Mouse (Mus musculus): ENCODE data around the gene Tmem132b. TPM values are rescaled to one million over a fixed set of nuclear protein-coding genes. Genes with fewer than 3 reads are reported as not detected.

Gene Tmem132b
- polyA plus RNA-seq (2015; fragmentation: Nextera tagmentation; extraction: Ambion mirVana) = not detected in 2 replicates

DNA sequence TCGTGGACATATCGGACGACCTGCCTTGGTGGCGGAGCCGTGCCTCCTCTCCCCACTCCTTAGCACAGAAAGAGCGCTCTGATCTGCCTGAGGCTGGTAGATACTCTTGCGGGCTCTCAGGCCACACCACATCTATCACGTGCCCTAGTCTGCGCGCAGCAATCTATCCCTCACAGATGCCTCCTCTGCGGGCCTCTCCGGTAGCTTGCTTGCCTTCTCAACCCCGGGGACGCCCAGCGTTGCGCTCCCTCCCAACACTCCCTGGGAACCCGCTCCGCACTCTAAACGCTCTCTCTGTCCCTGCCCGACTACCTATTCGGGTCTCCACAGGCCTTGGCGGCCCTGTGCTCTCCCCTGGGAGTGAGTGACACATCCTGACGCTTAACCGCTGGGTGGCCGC is at the start of gene Tmem132b:
Gene Tmem132b (plus strand): TSS at position 141 of the 400 bp plus-strand sequence.

Other genes with a start within 250 kb of the Tmem132b start
- gene Scarb1, start 190.7 kb upstream of the Tmem132b start, polyA plus RNA-seq (2015; fragmentation: Nextera tagmentation; extraction: Ambion mirVana) = 46.5 and 80.6 TPM in 2 replicates
- 0.28 and 0.51 TPM in 2 replicates for gene Gm10382, start 142.5 kb upstream of the Tmem132b start, polyA plus RNA-seq (2015; fragmentation: Nextera tagmentation; extraction: Ambion mirVana)
- gene Ubc, start 141.6 kb upstream of the Tmem132b start, polyA plus RNA-seq (2015; fragmentation: Nextera tagmentation; extraction: Ambion mirVana) = 640 and 735 TPM in 2 replicates
- gene Dhx37, start 97.7 kb upstream of the Tmem132b start, polyA plus RNA-seq (2015; fragmentation: Nextera tagmentation; extraction: Ambion mirVana) = 2.5 and 3.6 TPM in 2 replicates
- 15.9 and 16.5 TPM in 2 replicates for gene Bri3bp, start 90.2 kb upstream of the Tmem132b start, polyA plus RNA-seq (2015; fragmentation: Nextera tagmentation; extraction: Ambion mirVana)
- gene Aacs, start 56.0 kb upstream of the Tmem132b start, polyA plus RNA-seq (2015; fragmentation: Nextera tagmentation; extraction: Ambion mirVana) = 4.9 and 10.6 TPM in 2 replicates

Data from skeletal muscle tissue, postnatal 0 days (tissue).